Mouse (Mus musculus) liver, embryonic 14.5 days (tissue): ENCODE data around the gene Sgca. TPM values are rescaled to one million over a fixed set of nuclear protein-coding genes. Genes with fewer than 3 reads are reported as not detected.

ENCODE experiments used
- ATAC-seq: fragments of 200-750 bp; cut with Nextera tagmentation; 2 replicates; pipeline ENCODE4 v1.8.0; 2017; ENCODE audit warnings: moderate number of reproducible peaks, mild to moderate bottlenecking, moderate library complexity; ENCODE audit not compliant: insufficient read depth
- DNase-seq, 3 experiments: peaks; one replicate each; pipeline ENCODE4 v3.0.0-alpha.2; 2012 to 2013; ENCODE audit warnings: low read depth in 3 of 3, low spot score in 3 of 3
- H3K27ac ChIP-seq: fragments of 300-500 bp; sonication (generic); 2 replicates; pipeline ENCODE4 v1.5.1; 2014; ENCODE audit warnings: moderate library complexity, mild to moderate bottlenecking, control low read depth, inconsistent platforms
- H3K27me3 ChIP-seq: fragments of 300-500 bp; sonication (generic); 2 replicates; pipeline ENCODE4 v1.6.1; 2014; ENCODE audit warnings: mild to moderate bottlenecking, low read length, moderate library complexity; ENCODE audit not compliant: control insufficient read depth, insufficient read depth
- H3K36me3 ChIP-seq: fragments of 300-500 bp; sonication (generic); replicated peaks from 2 replicates; pipeline ENCODE4 v1.6.1; 2014; ENCODE audit warnings: low read depth; ENCODE audit not compliant: control insufficient read depth, insufficient read depth
- H3K4me1 ChIP-seq, 2 experiments: fragments of 200-500 bp in 1 of 2; fragments of 300-500 bp in 1 of 2; sonication (generic) in 1 of 2; replicated peaks; 2 replicates each; pipeline ENCODE4 v1.6.1; 2012 to 2014; ENCODE audit warnings: antibody characterized with exemption in 1 of 2, inconsistent platforms in 1 of 2, low read length in 1 of 2; ENCODE audit not compliant: control insufficient read depth in 2 of 2, insufficient read depth in 2 of 2
- H3K4me2 ChIP-seq: fragments of 300-500 bp; sonication (generic); 2 replicates; pipeline ENCODE4 v1.6.1; 2014; ENCODE audit warnings: low read depth, mild to moderate bottlenecking, control low read depth, moderate library complexity
- H3K4me3 ChIP-seq, 2 experiments: fragments of 200-500 bp in 1 of 2; fragments of 300-500 bp in 1 of 2; sonication (generic) in 1 of 2; 2 replicates each; pipeline ENCODE4 v1.5.1; 2012 to 2014; ENCODE audit warnings: low read depth in 2 of 2, low read length in 2 of 2, mild to moderate bottlenecking in 2 of 2, control low read depth in 1 of 2, inconsistent platforms in 1 of 2, moderate library complexity in 1 of 2; ENCODE audit not compliant: insufficient read depth in 1 of 2
- H3K9ac ChIP-seq: fragments of 300-500 bp; sonication (generic); replicated peaks from 2 replicates; pipeline ENCODE4 v1.6.1; 2014; ENCODE audit warnings: mild to moderate bottlenecking, control low read depth, moderate library complexity
- H3K9me3 ChIP-seq: fragments of 300-500 bp; sonication (generic); 2 replicates; pipeline ENCODE4 v1.6.1; 2016; ENCODE audit warnings: low read length, mixed read lengths; ENCODE audit not compliant: control insufficient read depth
- CTCF ChIP-seq: IDR thresholded peaks from 2 replicates; pipeline ENCODE4 v1.5.1; 2016; ENCODE audit warnings: antibody characterized with exemption, low read depth, control low read depth
- EP300 ChIP-seq: IDR thresholded peaks from 2 replicates; pipeline ENCODE4 v1.6.1; 2016; ENCODE audit warnings: antibody characterized with exemption, low read depth
- WGBS: fragments of 180-500 bp; shearing (Covaris S2); extraction: QIAGEN DNeasy Blood & Tissue Kit; methylation state at CpG from one replicate; pipeline ENCODE4 v1.1.7; 2014; ENCODE audit not compliant: insufficient replicate concordance; 5-methylcytosine and 5-hydroxymethylcytosine counted together
- polyA plus RNA-seq, 2 experiments: library from polyadenylated mRNA; depleted of rRNA in 1 of 2; stranded (reverse) in 1 of 2; unstranded in 1 of 2; fragments of >200 nt; fragmentation: Nextera tagmentation in 1 of 2; extraction: Ambion mirVana in 1 of 2; gene quantifications; 2 replicates each; pipeline versions ENCODE4 v1.2.1 to v1.2.3; 2012 to 2014

Sgca gene
- polyA plus RNA-seq, 2 experiments, result not detected

DNA sequence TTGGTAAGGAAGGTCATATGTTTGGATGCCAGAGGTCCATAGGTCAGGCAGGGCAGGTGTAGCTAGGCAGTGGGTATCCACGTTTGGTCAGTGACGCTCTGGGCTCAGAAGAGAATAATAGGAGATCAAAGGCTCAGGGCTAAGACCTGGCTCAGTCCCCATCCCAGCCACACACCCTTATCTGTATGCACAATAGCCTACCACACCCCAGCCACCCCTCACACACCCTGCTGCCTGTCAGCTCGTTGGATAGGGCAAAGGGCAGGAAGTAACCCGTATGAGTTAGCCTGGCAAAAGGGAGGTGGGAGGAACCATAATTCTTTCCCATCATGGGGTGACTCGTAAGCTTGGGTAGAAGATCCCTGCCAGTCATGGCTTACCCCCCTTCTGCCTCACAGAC is 21.5 kb upstream of the Sgca start:
- Histone ChIP-seq H3K27me3 (no peaks in the 10 kb centered on the region), H3K4me3 (peak overlapping the region; percentile 29 to 47), H3K9me3 (no peaks in the 10 kb centered on the region), H3K9ac (peak overlapping the region; percentile 66), H3K36me3 (peaks cover 34% of the 10 kb centered on the region), H3K4me1 (peaks cover 53 to 72% of the 10 kb centered on the region in 2 experiments), H3K4me2 (peak overlapping the region; percentile 71), H3K27ac (peak overlapping the region; percentile 80)
- peak; percentile 79 to 82 (median 81) for DNase-seq
- 9% methylated on average over 5 of the region's 5 CpGs for WGBS
- peak; percentile 92 for ATAC-seq
- TF ChIP-seq CTCF (no peak), EP300 (peak; percentile 70)

DNA sequence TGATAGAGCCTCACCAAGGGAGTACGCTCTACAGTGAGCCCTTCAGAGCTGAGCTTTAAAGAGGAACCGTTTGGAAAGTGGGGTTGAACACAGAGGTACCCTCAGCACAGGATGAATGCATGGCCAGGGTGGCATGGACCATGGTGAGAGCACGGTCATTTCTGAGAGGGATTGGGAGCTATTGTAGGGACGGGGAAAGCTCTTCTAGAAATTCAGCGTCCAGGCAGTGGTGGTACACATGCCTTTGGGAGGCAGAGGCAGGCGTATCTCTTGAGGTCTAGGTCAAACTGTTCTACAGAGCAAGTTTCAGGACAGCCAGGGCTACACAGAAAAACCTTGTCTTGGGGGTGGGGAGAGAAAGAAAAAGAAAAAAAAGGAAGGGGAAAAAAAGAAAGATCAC is 20.9 kb upstream of the Sgca start:
- no peak overlapping the region; a peak in 1 of 4 replicates for H3K4me3 ChIP-seq
- 54% methylated on average over 6 of the region's 6 CpGs for WGBS
- H3K27ac ChIP-seq, result peak overlapping the region; percentile 80
- peak overlapping the region; percentile 66 for H3K9ac ChIP-seq
- no peaks in the 10 kb centered on the region for H3K9me3 ChIP-seq
- ATAC-seq (no peak), DNase-seq (no peak)
- H3K36me3 ChIP-seq, result peaks cover 28% of the 10 kb centered on the region
- no peaks in the 10 kb centered on the region for H3K27me3 ChIP-seq
- TF ChIP-seq CTCF (no peak), EP300 (no peak)
- H3K4me1 ChIP-seq, result peaks cover 53 to 72% of the 10 kb centered on the region in 2 experiments
- H3K4me2 ChIP-seq, result peak overlapping the region; percentile 71

DNA sequence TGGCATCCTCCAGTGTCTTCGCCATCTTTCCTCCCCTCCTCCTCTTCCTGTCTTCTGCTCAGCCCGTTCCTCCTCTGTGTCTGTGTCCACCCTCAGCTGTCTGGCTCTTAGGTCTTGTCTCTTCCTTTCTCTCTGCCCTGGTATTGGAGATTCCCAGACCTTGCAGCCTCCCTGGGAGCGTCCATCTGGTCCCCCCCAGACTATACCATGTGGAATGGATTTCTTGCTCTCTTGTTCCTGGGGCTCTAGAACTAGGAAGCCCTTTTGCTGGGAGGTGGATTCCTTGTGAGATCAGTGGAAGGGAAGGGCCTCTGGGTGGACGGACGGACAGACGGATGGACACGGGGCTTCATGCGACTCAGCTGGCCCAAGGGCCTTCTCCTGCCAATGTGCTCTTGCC is 20.0 kb upstream of the Sgca start:
- WGBS, result 77% methylated on average over 8 of the region's 8 CpGs
- Histone ChIP-seq H3K36me3 (peaks cover 21% of the 10 kb centered on the region), H3K9ac (peak overlapping the region; percentile 96), H3K4me2 (peak overlapping the region; percentile 82), H3K27me3 (no peaks in the 10 kb centered on the region), H3K9me3 (no peaks in the 10 kb centered on the region), H3K4me3 (peak overlapping the region in 1 of 2 experiments; percentile 96; a peak in 1 of 4 replicates), H3K27ac (peak overlapping the region; percentile 80), H3K4me1 (peaks cover 53 to 71% of the 10 kb centered on the region in 2 experiments)
- ATAC-seq (no peak), DNase-seq (no peak)
- TF ChIP-seq EP300 (no peak), CTCF (no peak)

DNA sequence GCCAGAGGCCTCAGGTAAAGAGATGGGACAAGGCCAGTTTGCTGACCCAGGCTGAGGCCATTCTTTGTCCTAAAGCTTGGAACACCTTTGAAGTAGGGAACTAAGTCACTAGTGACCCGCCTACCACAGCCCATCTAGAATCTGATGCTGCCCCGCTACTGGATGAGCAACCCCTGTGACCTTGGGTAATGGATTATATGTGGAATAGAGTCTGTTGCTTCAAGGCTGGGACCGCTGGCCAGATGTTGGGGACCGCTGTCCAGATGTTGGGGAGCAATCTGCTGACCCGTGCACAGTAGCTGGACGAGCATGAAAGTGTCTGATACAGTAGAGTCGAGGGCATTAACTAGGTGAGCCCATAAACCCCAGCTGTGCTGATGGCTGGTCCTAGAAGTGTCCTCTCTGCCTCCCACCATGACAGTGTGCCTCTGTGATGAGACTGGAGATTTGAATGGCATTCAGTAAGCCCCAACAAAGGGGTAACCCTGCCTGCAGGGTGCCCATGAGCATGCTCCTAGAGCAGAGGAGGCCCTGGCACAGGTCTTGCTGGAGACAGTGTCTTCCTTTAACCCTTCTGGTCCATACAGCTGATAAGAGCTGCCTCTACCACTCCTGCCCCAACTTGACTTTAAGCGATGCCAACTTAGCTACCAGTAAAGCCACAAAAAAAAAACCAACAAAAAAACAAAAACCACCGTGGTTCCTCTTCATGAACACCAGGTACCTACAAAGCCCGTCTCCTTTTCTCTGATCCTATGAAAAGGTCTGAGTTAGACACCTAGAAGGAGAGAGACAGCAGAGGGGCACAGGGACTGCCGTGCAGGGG is 19.0 kb upstream of the Sgca start:
- 47% methylated on average over 11 of the region's 11 CpGs for WGBS
- H3K9me3 ChIP-seq, result no peaks in the 10 kb centered on the region
- peak overlapping the region; percentile 96 for H3K9ac ChIP-seq
- H3K4me1 ChIP-seq, result peaks cover 50 to 66% of the 10 kb centered on the region in 2 experiments
- peaks cover 21% of the 10 kb centered on the region for H3K36me3 ChIP-seq
- peak overlapping the region; percentile 82 for H3K4me2 ChIP-seq
- H3K4me3 ChIP-seq, result peak overlapping the region; percentile 63 to 96
- DNase-seq (no peak), ATAC-seq (no peak)
- H3K27me3 ChIP-seq, result no peaks in the 10 kb centered on the region
- no peak for TF ChIP-seq EP300
- no peak for TF ChIP-seq CTCF
- peak overlapping the region; percentile 54 for H3K27ac ChIP-seq

DNA sequence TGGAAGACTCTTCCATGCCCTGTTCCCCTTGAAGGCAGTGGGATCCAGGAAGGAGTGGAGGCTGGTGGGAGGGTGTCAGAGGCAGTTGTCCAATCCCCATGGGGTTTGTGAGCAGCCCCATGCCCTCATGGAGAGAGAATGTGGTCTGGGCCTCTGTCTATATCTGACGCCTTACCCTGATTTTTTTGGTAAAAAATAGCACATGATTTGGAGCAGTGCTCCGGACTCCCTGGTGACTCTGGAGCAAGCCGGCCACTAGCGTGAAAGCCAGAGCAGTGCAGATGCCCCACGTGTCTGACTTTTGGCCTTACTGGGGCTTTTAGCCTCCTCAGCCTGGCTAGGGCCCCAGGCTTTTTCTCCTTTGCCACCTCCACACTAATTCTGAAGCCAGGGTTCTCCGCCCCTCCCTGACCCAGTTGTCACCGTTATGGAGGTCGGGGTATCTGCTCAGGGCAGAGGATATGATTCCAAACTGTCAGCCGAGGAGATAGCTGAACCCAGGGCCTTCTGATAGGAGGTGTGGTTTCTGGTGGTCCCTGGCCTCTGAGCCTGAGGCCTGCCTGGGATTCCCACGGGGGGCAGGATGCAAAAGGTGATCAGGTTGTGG is 18.2 kb upstream of the Sgca start:
- no peak for DNase-seq
- Histone ChIP-seq H3K4me2 (peak overlapping the region; percentile 82), H3K4me3 (peak overlapping the region; percentile 63 to 96), H3K9ac (peak overlapping the region; percentile 96), H3K27ac (peak overlapping the region; percentile 54), H3K4me1 (peaks cover 55 to 66% of the 10 kb centered on the region in 2 experiments), H3K27me3 (no peaks in the 10 kb centered on the region), H3K9me3 (no peaks in the 10 kb centered on the region), H3K36me3 (peaks cover 19% of the 10 kb centered on the region)
- ATAC-seq, result no peak
- WGBS, result 14% methylated on average over 10 of the region's 10 CpGs
- 0 out of 2 replicates have a peak, but pooled peaks have one; percentile 45 for TF ChIP-seq EP300
- TF ChIP-seq CTCF, result no peak
